Mouse (Mus musculus): ENCODE data around the gene Asic2. TPM values are rescaled to one million over a fixed set of nuclear protein-coding genes. Genes with fewer than 3 reads are reported as not detected.

Gene Asic2
- polyA plus RNA-seq, 1 experiment = not detected

DNA sequence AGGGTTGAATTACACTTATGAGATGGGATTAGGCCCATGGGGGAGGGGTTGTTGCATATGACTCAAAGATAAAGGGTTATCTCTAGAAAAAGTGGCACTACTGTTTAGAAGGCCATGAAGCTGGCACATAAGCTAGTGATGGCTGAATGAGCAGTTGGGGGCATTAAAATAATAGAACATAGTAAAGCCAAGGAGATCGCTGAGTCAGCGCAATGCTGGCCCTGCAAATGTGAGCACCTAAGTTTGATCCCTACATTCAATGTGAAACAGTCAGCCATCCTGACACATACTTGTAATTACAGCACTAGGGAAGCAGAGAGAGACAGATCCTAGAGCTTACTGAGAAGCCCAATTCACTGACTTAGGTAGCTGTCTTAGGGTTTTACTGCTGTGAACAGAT lies 562.3 kb downstream of the Asic2 start:
- TF ChIP-seq POLR2A (IDR thresholded peaks at IDR 0.05; ENCODE audit: low read depth, low read length) = no peak
- no peak for TF ChIP-seq CTCF (IDR thresholded peaks at IDR 0.05; ENCODE audit: borderline replicate concordance, insufficient read depth, low read length)
- H3K27ac ChIP-seq (ENCODE audit: insufficient read depth, low read length) = no peak overlapping the region
- H3K4me3 ChIP-seq (ENCODE audit: insufficient read depth, low read length) = no peak overlapping the region
- H3K4me1 ChIP-seq (ENCODE audit: control insufficient read depth, insufficient read depth, low read length) = peaks cover 9% of the 10 kb centered on the region

DNA sequence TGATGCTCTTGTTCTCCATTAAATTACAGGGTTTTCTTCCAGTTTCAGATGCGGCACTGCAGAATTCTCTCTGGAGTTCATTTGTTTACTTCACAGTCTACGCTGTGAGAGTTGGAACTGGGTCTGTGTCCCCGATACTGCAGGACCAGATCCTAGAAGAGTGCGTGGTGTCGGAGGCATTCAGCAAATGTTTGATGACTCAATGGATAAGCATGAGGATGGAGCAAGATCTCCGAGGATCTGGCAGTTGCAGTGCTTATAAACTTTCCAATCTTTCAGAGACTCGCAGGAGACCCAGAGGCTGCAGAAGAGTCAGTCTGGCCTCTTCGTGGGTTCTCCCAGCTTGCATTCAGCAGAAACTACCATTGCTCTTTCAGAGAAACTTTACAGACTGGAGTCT lies 566.0 kb downstream of the Asic2 start:
- Histone ChIP-seq H3K27ac (ENCODE audit: insufficient read depth, low read length) (no peak overlapping the region), H3K4me1 (ENCODE audit: control insufficient read depth, insufficient read depth, low read length) (peaks cover 9% of the 10 kb centered on the region), H3K4me3 (ENCODE audit: insufficient read depth, low read length) (no peak overlapping the region)
- TF ChIP-seq CTCF (IDR thresholded peaks at IDR 0.05; ENCODE audit: borderline replicate concordance, insufficient read depth, low read length) (no peak), POLR2A (IDR thresholded peaks at IDR 0.05; ENCODE audit: low read depth, low read length) (no peak)

DNA sequence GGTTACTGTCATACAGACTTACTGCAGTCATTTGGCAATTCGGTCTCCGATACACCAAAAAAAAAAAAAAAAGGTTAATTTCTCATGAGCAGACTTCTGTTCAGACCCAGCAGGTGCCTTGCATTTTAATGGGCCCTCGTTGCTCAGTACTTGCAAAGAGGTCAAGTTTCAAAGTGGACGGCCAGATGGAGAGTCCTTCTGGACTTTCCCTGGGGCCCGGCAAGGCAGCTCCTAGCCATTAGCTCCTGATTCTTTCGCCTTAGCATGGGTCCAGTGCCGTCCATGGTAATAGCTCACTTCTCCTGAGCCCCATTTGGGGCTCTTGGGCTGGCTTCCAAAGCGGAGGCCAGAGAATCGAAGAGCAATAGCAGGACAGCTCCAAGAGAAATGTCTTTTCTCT lies 575.4 kb downstream of the Asic2 start:
- H3K27ac ChIP-seq (ENCODE audit: insufficient read depth, low read length) = no peak overlapping the region
- H3K4me3 ChIP-seq (ENCODE audit: insufficient read depth, low read length) = no peak overlapping the region
- no peaks in the 10 kb centered on the region for H3K4me1 ChIP-seq (ENCODE audit: control insufficient read depth, insufficient read depth, low read length)
- no peak for TF ChIP-seq POLR2A (IDR thresholded peaks at IDR 0.05; ENCODE audit: low read depth, low read length)
- TF ChIP-seq CTCF (IDR thresholded peaks at IDR 0.05; ENCODE audit: borderline replicate concordance, insufficient read depth, low read length) = no peak

DNA sequence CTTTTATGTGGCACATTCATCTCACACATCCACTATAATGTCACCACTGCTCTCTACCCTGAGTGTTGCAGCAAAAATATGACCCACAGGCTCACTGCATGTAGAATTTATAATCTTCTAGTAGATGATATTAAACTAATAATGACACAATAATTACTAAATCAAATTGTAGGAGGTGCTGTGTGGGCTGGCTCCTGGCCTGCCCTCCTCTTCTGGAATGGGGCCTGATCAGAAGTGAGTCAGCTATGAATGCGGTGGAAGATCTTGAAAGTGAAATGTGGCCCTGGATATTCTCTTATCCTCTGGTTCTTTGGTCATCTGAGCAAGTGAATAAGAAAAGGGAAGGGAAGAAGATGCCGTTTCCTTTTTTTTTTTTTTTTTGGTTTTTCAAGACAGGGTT lies 582.1 kb downstream of the Asic2 start:
- no peak for TF ChIP-seq CTCF (IDR thresholded peaks at IDR 0.05; ENCODE audit: borderline replicate concordance, insufficient read depth, low read length)
- TF ChIP-seq POLR2A (IDR thresholded peaks at IDR 0.05; ENCODE audit: low read depth, low read length) = no peak
- no peak overlapping the region for H3K27ac ChIP-seq (ENCODE audit: insufficient read depth, low read length)
- H3K4me3 ChIP-seq (ENCODE audit: insufficient read depth, low read length) = no peak overlapping the region
- no peaks in the 10 kb centered on the region for H3K4me1 ChIP-seq (ENCODE audit: control insufficient read depth, insufficient read depth, low read length)

DNA sequence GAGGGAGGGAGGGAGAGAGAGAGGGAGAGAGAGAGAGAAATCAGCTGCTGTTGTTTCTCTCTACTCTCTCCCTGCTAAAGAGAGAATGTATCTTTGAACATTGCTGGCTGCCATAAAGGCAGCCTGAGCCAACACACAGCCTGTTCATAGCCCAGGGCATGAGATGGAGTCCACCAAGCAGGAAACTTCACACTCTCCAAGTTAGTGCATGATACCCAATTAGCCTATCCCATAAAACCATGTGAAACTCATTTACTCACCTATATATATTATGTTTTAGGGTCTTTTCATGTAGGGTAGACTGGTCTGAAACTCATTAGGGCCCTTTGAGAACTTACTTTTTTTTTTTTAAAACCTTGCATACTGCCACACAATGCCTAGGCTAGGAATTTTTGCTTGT lies 582.7 kb downstream of the Asic2 start:
- H3K4me1 ChIP-seq (ENCODE audit: control insufficient read depth, insufficient read depth, low read length) = no peaks in the 10 kb centered on the region
- no peak overlapping the region for H3K4me3 ChIP-seq (ENCODE audit: insufficient read depth, low read length)
- H3K27ac ChIP-seq (ENCODE audit: insufficient read depth, low read length) = no peak overlapping the region
- TF ChIP-seq POLR2A (IDR thresholded peaks at IDR 0.05; ENCODE audit: low read depth, low read length) (no peak), CTCF (IDR thresholded peaks at IDR 0.05; ENCODE audit: borderline replicate concordance, insufficient read depth, low read length) (no peak)

DNA sequence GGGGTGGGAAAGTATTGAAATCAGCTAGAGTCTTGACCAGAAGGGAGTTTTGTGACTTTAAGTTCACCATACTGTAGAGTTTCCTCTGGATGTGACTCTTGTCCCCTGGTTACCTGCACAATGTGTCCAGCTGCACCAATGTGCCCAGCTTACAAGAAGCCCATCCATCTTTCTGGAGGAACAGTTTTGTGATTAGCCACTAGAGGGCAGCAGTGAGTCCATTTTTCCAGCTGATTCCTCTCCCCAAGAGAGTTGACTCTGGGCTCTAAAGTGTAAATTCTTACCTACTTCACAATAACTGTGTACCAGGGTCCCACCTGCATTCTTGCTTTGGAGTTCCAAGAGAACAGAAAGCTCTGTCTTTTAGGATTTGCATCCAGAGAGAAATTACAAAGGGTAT lies 593.4 kb downstream of the Asic2 start:
- Histone ChIP-seq H3K4me3 (ENCODE audit: insufficient read depth, low read length) (no peak overlapping the region), H3K4me1 (ENCODE audit: control insufficient read depth, insufficient read depth, low read length) (no peaks in the 10 kb centered on the region), H3K27ac (ENCODE audit: insufficient read depth, low read length) (no peak overlapping the region)
- TF ChIP-seq POLR2A (IDR thresholded peaks at IDR 0.05; ENCODE audit: low read depth, low read length) (no peak), CTCF (IDR thresholded peaks at IDR 0.05; ENCODE audit: borderline replicate concordance, insufficient read depth, low read length) (0 out of 2 replicates have a peak, but pooled peaks have one; percentile 8)

DNA sequence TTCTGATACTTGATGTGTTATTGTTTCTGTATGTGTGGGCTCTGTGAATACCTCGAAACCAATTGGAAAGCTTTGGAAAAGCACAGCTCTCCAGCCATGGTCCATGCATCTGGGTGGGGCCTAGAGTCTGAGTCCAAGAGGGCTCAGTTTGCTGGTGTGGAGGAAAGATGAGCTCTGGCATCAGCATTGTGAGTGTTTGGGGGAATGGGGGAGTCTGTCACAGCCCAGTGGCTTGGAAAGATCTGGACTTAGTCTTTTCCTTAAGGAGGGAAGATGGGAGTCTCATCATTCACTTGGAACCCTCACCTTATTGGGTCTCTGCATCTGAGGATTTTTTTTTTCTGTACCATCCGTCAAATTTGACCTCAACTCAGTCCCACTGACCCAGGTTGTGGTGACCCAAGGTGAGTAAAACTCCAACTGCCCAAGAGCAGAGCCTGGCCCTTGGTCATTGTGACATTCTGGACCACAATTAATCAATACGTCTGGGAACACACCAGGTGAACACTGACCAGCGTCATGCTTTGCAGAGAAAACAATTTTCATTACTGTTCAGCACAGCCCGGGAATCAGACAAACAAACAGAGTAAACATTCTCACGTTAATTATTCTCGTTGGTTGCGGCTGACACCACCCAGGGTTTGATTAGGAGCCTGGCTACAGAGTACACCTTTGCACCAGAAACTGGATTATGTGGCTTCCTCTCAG lies 594.1 kb downstream of the Asic2 start:
- Histone ChIP-seq H3K27ac (ENCODE audit: insufficient read depth, low read length) (no peak overlapping the region), H3K4me3 (ENCODE audit: insufficient read depth, low read length) (no peak overlapping the region), H3K4me1 (ENCODE audit: control insufficient read depth, insufficient read depth, low read length) (no peaks in the 10 kb centered on the region)
- TF ChIP-seq CTCF (IDR thresholded peaks at IDR 0.05; ENCODE audit: borderline replicate concordance, insufficient read depth, low read length) (no peak), POLR2A (IDR thresholded peaks at IDR 0.05; ENCODE audit: low read depth, low read length) (no peak)

DNA sequence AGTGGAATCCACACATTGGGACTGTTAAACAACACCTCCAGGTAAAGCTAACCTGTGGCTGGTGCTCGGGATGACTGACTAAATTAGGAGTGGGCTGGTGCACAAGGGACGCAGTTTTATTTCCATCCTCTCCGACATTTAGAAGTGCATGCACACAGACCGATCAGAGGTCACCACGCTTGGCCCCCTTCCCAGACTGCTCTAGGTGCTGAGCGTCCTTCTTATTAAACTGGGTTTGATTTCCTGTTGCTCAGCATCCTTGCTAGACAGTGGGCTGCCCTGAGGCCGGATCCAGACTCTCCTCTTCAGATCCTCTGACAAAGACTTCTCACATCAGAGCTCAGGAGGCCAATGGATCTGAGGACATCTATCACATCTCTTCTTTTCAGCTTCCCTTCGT lies 596.7 kb downstream of the Asic2 start:
- no peak for TF ChIP-seq POLR2A (IDR thresholded peaks at IDR 0.05; ENCODE audit: low read depth, low read length)
- TF ChIP-seq CTCF (IDR thresholded peaks at IDR 0.05; ENCODE audit: borderline replicate concordance, insufficient read depth, low read length) = no peak

DNA sequence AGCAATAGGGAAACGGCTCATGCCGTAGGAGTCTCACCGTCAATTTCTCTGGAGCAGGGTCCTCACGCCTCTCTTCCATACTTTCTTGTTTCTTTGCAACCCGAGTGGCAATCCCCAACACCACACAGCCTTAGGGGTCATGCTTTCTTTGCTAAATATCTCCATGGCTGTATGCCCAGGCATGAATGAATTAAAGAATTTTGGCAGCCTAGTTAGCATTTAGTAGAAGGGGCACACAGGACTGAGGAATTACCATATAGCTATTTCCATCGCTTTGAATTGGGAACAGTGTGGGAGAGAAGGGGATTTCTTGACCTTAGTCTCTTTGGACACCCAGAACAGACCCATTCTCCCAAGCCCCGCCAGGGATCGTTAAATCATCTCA lies 597.8 kb downstream of the Asic2 start:
- TF ChIP-seq CTCF (IDR thresholded peaks at IDR 0.05; ENCODE audit: borderline replicate concordance, insufficient read depth, low read length) (no peak), POLR2A (IDR thresholded peaks at IDR 0.05; ENCODE audit: low read depth, low read length) (no peak)
- H3K27ac ChIP-seq (ENCODE audit: insufficient read depth, low read length) = no peak overlapping the region
- no peaks in the 10 kb centered on the region for H3K4me1 ChIP-seq (ENCODE audit: control insufficient read depth, insufficient read depth, low read length)
- H3K4me3 ChIP-seq (ENCODE audit: insufficient read depth, low read length) = no peak overlapping the region

More for the DNA sequence above, 596.7 kb downstream of the Asic2 start:
- Histone ChIP-seq H3K4me3 (ENCODE audit: insufficient read depth, low read length) (no peak overlapping the region), H3K4me1 (ENCODE audit: control insufficient read depth, insufficient read depth, low read length) (no peaks in the 10 kb centered on the region), H3K27ac (ENCODE audit: insufficient read depth, low read length) (no peak overlapping the region)

DNA sequence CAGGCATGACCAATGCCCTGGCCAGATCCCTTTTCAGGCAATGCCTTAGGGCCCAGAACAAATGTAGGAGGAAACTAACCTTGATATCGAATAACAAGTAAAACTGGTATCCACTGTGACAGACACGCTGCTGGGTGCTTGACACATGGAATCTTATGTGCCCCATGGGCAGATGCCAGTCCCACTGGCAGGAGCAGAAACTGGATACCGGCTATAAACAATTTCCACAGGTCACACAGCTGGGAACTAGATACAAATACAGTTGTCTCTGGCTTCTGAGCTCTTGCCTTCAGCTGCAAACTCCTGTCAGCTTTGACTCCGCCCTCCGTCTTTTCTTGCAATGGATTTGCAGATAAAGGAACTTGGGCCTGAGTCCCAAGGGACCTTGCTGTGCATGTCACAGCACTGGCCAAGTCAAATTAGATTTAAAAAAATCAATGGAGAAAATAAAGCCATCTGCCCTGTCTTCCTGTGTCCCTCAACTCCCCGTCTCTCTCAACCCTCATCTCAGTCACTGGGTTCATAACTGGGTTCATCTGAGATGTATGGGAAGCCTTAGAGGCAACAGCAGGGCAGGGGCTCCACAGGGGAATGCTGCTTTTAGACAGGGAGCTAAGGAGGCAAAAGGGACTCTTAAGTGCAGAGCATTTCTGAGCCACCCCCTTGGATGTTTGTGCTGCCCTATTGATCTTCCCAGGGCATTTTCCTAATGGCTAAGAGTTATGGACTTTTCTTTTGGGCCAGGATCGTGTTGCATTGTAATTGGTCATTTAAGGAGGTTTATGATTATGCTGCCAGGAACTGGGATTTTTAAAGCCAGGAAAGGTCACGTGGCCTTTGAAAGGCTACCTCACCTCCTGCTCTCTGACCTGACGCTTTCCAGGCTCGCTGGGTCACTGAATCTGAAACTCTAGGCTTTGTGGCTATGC lies 598.5 kb downstream of the Asic2 start:
- TF ChIP-seq CTCF (IDR thresholded peaks at IDR 0.05; ENCODE audit: borderline replicate concordance, insufficient read depth, low read length) = no peak
- no peak for TF ChIP-seq POLR2A (IDR thresholded peaks at IDR 0.05; ENCODE audit: low read depth, low read length)
- no peak overlapping the region for H3K27ac ChIP-seq (ENCODE audit: insufficient read depth, low read length)
- no peaks in the 10 kb centered on the region for H3K4me1 ChIP-seq (ENCODE audit: control insufficient read depth, insufficient read depth, low read length)
- H3K4me3 ChIP-seq (ENCODE audit: insufficient read depth, low read length) = no peak overlapping the region

All from embryonic fibroblast, embryonic 13.5 days (primary cell).